Mouse (Mus musculus): ENCODE results near the gene Fam104a.

DNA sequence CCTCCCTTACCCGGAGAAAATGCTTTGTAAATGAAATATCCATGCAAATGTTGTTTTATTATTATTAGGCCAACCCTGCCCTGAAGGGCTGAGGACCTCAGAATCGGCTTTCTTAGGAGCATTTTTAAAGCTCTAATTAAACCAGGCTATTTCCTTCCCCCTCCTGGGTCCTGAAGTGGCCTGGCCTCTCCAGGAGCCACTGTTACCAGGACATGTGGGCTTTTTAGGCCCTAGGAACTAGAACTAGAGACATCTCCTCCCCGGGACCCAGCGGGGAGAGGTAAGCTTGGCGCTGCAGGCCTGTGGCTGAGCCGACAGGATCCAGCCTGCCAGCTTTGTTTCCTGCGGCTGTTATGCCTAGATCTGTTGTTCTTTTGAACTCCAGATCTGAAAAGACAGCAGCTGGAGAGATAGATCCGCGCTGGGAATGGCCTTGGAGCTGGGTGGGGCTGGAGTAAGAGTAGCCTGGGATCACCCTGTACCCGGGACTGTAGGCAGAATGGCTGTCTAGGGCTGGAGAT lies 26.4 kb upstream of the Fam104a start:
- TF ChIP-seq CTCF (IDR thresholded peaks at IDR 0.05; ENCODE audit: insufficient read depth, low read depth, low read length) (no peak), POLR2A (IDR thresholded peaks at IDR 0.05; ENCODE audit: insufficient read depth, low read depth, low read length) (no peak)

Measured in olfactory bulb, adult 2 months (tissue).